Mouse (Mus musculus) cerebellum, postnatal 25 days (tissue): Measurements from ENCODE around the gene Trpm8.

Source experiments
- DNase-seq, 2 experiments: peaks; one replicate each; pipeline ENCODE4 v3.0.0; 2021; ENCODE audit warnings: mixed read lengths in 2 of 2

The Trpm8 gene

GRCm38 (mm10) chr1:88266123-88266522, 11.3 kb upstream of the Trpm8 start:
- DNase-seq: no peak

- no peak for DNase-seq
Measured at GRCm38 (mm10) chr1:88267489-88267888, 10.0 kb upstream of the Trpm8 start.

DNA sequence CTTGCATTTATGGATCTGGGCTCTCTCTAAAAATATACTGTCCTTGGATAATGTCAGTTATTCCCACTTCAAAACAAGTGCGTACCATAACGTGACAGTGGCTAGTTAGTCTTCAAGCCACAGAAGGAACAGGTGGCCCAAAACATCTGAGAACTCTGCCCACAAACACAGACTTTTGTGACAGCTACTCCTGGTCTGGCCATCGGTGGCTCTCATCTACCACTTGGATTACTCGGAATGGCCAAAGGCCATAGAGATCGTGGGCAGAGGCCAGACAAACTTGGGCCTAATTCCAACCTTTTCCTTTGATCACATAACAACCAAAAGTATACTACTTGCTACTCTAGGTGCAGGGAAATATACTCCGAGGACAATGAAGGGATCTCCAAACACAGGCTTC, 9.4 kb upstream of the Trpm8 start:
- DNase-seq: no peak

DNA sequence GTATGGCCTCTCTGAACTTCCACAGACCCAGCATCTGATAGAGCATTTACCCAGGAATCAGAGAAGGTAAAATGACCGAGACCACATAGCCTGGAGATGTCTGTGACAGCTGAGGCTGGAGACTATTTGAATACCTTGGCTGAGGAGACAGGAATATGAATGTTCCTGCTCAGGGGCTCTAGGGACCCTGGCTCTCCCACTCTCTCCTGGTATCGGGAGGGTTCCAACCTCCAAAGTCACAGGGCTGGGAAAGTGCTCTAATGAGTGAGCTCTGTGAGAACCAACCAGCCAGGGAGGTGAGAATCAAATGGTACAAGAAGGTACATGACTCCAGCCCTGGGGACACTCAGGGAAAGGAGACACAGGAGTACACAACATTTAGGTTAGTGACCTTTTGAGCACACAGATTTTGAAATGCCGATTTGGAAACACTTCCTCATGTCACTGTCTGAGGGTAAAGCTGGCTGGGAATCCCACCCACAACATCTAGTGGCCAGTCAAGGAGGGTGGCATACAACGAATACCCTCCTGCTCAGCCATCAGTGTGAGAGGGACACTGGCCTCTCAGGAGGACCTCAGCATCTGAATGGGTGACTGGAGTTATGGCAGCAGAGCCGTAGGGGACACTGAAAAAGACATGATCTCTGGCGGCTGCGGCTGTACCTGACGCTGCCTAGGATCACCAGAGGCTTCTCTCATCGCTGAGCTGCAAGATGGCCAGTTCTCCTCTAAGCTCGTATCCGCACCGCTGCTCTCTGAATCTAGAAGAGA, 7.7 kb upstream of the Trpm8 start:
- no peak for DNase-seq

DNA sequence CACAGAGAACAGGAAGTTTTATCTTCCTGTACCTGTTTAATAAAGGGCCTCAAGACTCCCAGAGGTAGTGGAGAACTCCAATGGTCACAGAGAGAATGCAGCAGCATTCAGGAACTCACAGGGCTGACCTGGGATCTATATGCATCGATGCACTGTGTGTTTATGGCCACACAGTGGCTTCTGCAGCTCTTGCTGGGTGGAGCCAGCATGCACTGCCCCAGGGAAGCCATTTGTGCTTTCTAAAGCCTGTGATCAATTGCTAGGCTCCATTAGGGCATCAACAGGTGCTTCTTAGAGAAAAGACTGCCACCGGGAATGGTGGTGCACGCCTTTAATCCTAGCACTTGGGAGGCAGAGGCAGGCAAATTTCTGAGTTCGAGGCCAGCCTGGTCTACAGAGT, 4.6 kb upstream of the Trpm8 start:
- DNase-seq: peak in 1 of 2 experiments; percentile 13

DNA sequence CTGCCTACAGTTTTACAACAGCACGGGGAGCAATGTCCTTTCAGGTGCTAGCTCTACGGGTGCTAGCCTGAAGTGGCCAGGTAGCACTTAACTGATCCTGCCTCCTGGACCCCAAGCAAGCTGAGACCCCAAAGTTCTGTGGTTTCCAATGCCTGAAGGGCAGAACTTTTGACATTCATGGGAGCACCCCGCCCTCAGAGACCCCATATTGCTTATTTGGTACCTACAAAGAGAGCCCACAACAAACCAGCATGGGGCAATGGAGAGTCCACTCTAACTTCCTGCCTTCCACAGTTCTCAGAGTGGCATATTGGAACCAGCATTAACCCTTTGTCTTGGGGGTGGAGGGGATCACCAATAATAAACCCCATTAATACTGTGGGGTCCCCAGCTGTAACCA, 4.1 kb upstream of the Trpm8 start:
- DNase-seq: peak in 1 of 2 experiments; percentile 9

GRCm38 (mm10) chr1:88273832-88274231, 3.6 kb upstream of the Trpm8 start:
- DNase-seq: peak in 1 of 2 experiments; percentile 12

GRCm38 (mm10) chr1:88274371-88275077, 2.9 kb upstream of the Trpm8 start:
- DNase-seq: peak; percentile 28 to 64

DNA sequence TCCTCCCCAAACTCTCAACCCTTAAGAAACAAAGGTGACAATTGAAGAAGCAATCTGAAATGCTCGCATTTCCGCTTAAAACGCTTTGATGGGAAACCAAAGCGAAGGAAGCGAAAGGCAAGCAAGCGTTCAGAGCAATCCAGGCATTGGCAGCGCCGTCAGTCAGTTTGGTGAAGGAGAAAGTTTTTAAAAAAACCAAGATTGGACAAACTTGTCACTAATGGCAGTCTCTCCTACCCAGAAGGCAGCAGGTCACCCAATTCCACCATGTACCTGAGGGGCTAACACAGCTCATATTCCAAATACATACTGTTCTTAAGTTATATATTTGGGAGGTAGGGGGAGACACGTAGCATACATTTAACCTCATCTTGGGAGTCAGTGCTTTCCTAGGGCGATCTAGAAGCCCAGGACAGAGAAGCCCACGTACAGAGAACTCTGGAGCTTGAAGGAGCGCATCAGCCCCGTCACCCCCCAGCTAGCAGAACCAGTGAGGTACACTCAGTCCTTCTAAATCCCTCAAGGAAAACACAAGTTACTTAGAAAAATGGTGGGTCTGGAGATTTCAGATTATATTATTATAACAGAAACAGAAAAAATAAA, 2.3 kb upstream of the Trpm8 start:
- DNase-seq: no peak

- peak in 1 of 2 experiments; percentile 17 for DNase-seq
Measured at GRCm38 (mm10) chr1:88275698-88276523, 1.6 kb upstream of the Trpm8 start.

- no peak for DNase-seq
Measured at GRCm38 (mm10) chr1:88276524-88277097, 850 bp upstream of the Trpm8 start.

GRCm38 (mm10) chr1:88277818-88278511, 504 bp downstream of the Trpm8 start:
- DNase-seq: peak in 1 of 2 experiments; percentile 17

GRCm38 (mm10) chr1:88279111-88280005, 1.9 kb downstream of the Trpm8 start:
- DNase-seq: no peak

DNA sequence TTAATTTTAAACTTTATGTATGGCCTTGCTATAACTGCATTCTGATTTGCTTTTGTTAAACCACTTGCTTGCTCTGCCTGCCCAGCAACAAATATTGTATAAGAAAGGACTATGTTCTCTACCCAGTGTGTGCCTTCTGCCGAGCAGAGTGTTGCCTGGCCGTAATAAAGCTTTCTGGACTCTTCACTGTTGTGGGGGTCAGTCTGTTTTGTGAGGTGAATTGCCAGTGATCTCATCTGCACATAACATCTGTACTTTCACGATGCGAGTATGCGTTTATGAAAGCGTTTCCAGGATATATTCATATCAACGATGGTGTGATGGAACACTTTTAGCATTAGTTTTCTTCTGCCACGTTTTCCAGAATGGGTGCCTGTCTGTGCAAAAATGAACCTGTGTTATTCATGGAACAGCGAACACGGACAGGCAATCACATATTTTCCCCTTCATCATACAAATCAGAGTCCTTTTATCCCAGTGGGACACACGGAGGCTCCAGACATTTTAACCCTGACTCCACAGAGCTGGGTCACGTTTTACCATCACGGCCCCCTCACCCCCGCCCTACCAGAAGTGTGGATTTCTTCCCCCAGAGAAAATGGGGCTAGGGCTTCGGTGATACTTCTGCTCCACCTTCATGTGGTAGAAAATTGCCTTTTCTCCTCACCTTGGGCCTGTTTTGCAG, 2.7 kb downstream of the Trpm8 start:
- DNase-seq: no peak

DNA sequence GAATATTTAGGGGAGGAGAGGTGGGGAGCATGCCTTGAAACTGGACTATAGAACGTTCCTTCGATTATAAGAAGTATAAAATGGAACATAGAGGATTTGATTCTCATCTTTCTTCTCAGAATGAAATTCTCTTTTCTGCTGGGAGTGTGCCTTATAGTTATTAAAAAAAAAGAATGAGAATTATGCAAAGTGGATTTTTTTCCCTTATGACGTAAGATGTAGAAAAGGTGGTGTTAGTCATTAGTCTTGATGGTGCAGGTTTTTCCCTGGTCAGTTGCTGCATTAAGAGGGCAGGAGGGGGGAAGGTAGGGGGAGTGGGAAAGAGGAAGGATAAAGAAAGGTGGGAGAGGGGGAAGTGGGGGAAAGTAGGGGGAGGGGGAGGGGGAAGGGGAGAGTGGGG, 4.8 kb downstream of the Trpm8 start:
- no peak for DNase-seq

DNA sequence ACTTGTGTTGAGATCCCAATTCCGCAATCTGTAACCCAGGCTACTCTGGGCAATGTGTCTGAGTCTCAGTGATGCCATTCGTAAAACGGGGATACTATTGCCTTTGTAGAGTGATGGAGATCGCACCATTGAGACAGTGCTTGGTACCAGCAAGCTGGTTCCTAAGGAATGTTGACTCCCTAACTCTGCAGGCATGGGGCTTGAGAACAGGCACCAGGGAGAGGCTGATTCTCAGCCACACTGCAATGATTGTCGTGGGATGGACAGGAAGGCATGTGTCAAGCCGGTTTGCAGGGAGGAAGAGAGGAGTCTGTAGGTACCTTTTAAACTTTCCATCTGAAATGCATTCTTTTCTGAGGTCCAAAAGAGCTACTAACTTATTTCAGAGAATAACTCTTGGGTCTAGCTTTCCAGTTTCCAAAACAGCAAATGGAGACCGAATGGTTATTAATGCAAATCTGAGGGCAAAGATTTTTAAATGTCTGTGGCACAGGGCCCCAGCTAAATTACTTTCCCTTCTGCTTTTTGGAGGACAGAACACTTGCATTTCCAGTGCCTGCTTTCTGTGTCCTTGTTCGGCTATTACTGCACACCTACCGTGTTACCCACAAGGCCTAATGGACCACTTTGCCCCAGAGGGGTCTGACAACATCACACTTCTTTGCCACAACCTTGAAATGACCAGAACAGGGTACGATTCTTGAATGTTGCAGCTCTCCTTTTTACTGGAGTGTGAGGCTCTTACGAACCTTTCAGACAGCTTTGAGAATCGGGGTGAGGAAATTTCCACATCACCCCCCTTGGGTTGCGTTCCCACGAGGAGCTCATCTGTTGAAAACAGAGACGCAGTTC, 6.1 kb downstream of the Trpm8 start:
- DNase-seq: no peak

DNA sequence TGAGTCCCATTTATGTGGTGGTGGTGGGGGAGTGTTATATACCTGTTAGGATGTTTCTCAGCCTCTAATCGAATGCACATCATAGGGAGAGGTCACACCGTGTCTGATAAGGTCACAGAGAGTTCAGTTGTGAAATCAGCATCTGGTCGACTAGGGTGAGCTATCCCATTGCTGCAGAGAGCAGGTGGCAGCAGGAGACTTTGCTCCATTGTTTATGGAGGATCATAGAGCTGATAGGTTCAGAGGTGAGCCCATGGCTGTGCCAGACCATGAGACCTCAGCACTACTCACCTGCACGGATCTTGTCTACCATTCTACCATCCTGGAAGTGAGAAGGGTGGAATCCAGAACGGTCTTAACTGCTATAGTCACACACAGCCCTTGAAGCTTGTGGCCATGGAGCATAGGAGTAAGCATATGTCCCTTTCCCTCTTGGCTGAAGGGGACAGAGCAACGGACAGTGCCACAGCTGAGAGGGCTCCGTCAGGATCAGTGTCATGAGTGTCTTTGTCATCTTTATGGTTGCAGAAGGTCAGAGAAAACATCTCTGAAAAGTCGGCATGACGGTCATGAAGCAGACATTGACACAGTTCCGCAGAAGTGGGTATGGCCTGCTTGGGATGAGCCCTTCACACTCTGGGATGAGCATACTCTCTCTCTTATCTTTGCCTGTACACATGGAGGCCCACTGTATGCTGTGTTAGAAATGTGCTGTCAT, 6.9 kb downstream of the Trpm8 start:
- no peak for DNase-seq

DNA sequence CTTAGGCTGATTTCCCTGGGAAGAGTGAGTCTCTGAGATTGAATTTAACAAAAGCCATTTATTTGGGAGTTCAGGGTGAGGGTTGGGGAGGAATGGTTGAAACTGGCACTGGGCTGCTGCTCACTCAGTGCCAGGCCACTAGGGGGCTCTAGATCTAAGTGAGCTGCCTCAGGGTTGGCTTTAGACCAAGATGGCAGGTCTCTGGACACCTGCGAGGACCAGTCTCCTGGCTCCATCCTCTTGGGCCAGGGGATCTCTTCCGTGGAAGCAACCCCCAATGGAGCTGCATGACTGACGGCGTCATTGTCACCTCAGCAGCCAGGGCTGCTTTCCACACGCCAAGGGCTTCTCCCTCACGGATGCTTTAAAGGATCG, 7.5 kb downstream of the Trpm8 start:
- DNase-seq: peak in 1 of 2 experiments; percentile 58

DNA sequence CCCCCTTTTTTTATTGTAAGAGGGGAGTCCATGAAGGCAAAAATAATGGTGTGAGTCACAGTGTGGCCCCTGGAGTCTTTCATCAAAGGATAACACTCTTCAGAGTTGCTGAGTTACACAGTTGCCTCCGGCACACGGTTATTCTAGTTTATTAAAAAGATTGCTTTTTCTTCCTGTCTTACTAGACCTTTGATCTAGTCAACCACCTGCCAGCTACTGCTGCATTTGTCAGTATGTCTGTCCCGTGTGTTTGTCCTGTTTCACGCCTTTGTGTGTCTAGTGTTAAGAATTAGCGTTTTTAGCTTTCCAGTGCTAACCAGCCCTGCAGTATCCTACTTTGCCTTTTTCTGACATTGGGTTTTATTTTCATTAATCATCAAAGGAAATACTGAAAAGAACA, 8.2 kb downstream of the Trpm8 start:
- no peak for DNase-seq
